Mouse (Mus musculus): ENCODE results near the gene Hrh2.
A peak's percentile ranks its signal among the peaks of the same experiment; 100 is the strongest.

Gene Hrh2

GRCm38 (mm10) chr13:54218341-54218740 is 26.4 kb downstream of the Hrh2 start:
- DNase-seq (ENCODE audit: low spot score in 2 of 2), result peak in 1 of 2 experiments; percentile 40

GRCm38 (mm10) chr13:54221631-54222179 is 29.8 kb downstream of the Hrh2 start:
- no peak for DNase-seq (ENCODE audit: low spot score in 2 of 2)

- no peak for DNase-seq (ENCODE audit: low spot score in 2 of 2)
These were observed 31.2 kb downstream of the Hrh2 start for GRCm38 (mm10) chr13:54222921-54223769.

GRCm38 (mm10) chr13:54227916-54228483 is 36.1 kb downstream of the Hrh2 start:
- peak; percentile 32 to 67 for DNase-seq (ENCODE audit: low spot score in 2 of 2)

GRCm38 (mm10) chr13:54230081-54230480 is 38.2 kb downstream of the Hrh2 start:
- no peak for DNase-seq (ENCODE audit: low spot score in 2 of 2)

GRCm38 (mm10) chr13:54231868-54232267 is 39.9 kb downstream of the Hrh2 start:
- no peak for DNase-seq (ENCODE audit: low spot score in 2 of 2)

- DNase-seq (ENCODE audit: low spot score in 2 of 2), result no peak
These were observed 45.6 kb downstream of the Hrh2 start for GRCm38 (mm10) chr13:54237512-54237911.

- no peak for DNase-seq (ENCODE audit: low spot score in 2 of 2)
These were observed 46.8 kb downstream of the Hrh2 start for GRCm38 (mm10) chr13:54238585-54239323.

GRCm38 (mm10) chr13:54242380-54242779 is 50.5 kb downstream of the Hrh2 start:
- DNase-seq (ENCODE audit: low spot score in 2 of 2), result no peak

GRCm38 (mm10) chr13:54245204-54245603 is 53.3 kb downstream of the Hrh2 start:
- no peak for DNase-seq (ENCODE audit: low spot score in 2 of 2)

GRCm38 (mm10) chr13:54247545-54247944 is 55.6 kb downstream of the Hrh2 start:
- peak; percentile 86 to 87 for DNase-seq (ENCODE audit: low spot score in 2 of 2)

- DNase-seq (ENCODE audit: low spot score in 2 of 2), result no peak
These were observed 56.6 kb downstream of the Hrh2 start for GRCm38 (mm10) chr13:54248436-54248995.

- DNase-seq (ENCODE audit: low spot score in 2 of 2), result no peak
These were observed 57.1 kb downstream of the Hrh2 start for GRCm38 (mm10) chr13:54249007-54249406.

GRCm38 (mm10) chr13:54250346-54250745 is 58.4 kb downstream of the Hrh2 start:
- DNase-seq (ENCODE audit: low spot score in 2 of 2), result no peak

- DNase-seq (ENCODE audit: low spot score in 2 of 2), result no peak
These were observed 59.8 kb downstream of the Hrh2 start for GRCm38 (mm10) chr13:54251541-54252225.

GRCm38 (mm10) chr13:54257580-54258223 is 65.8 kb downstream of the Hrh2 start:
- DNase-seq (ENCODE audit: low spot score in 2 of 2), result no peak

- no peak for DNase-seq (ENCODE audit: low spot score in 2 of 2)
These were observed 66.4 kb downstream of the Hrh2 start for GRCm38 (mm10) chr13:54258231-54258743.

- DNase-seq (ENCODE audit: low spot score in 2 of 2), result peak in 1 of 2 experiments; percentile 47
These were observed 68.4 kb downstream of the Hrh2 start for GRCm38 (mm10) chr13:54260318-54260717.

- DNase-seq (ENCODE audit: low spot score in 2 of 2), result no peak
These were observed 71.0 kb downstream of the Hrh2 start for GRCm38 (mm10) chr13:54262741-54263510.

GRCm38 (mm10) chr13:54263641-54264040 is 71.7 kb downstream of the Hrh2 start:
- no peak for DNase-seq (ENCODE audit: low spot score in 2 of 2)

Measured in frontal cortex, postnatal 25 days (tissue).